Mouse (Mus musculus): ENCODE measurements around the gene Slc43a2. TPM values are rescaled to one million over a fixed set of nuclear protein-coding genes. Genes with fewer than 3 reads are reported as not detected.

Slc43a2 gene
- 5.5 and 7.5 TPM in 2 replicates for polyA plus RNA-seq (2014; fragmentation: Nextera tagmentation; extraction: Ambion mirVana)

- no peaks in the 10 kb centered on the region for H3K36me3 ChIP-seq (ENCODE audit: control insufficient read depth, insufficient read depth, low read length)
- peak within 1 kb of the TSS; percentile 70 for H3K4me3 ChIP-seq (ENCODE audit: low read depth, low read length)
- H3K9me3 ChIP-seq (ENCODE audit: control insufficient read depth, low read length), result no peaks in the 10 kb centered on the region
- DNase-seq (ENCODE audit: low spot score) (peak; percentile 99), ATAC-seq (replicated peaks; ENCODE audit: low FRiP score) (peak; percentile 94)
- H3K27me3 ChIP-seq (ENCODE audit: control insufficient read depth, insufficient read depth, low read length), result no peaks in the 10 kb centered on the region
- peak within 1 kb of the TSS; percentile 75 for H3K9ac ChIP-seq (ENCODE audit: low read length)
- H3K4me2 ChIP-seq (ENCODE audit: low read depth, low read length, severe bottlenecking), result peak within 1 kb of the TSS; percentile 100
- under 1% methylated on average over 62 of the region's 62 CpGs for WGBS
- peak within 1 kb of the TSS; percentile 95 for H3K27ac ChIP-seq (ENCODE audit: low read depth, low read length)
- peaks cover 2% of the 10 kb centered on the region; the same call in 1 of the 2 replicates for H3K4me1 ChIP-seq (replicated peaks; ENCODE audit: control insufficient read depth, insufficient read depth, low read length)
These were observed at the start of gene Slc43a2 for GRCm38 (mm10) chr11:75531469-75532242. Slc43a2 (plus strand) TSS chr11:75531694.

GRCm38 (mm10) chr11:75486192-75486591 is 45.3 kb upstream of the Slc43a2 start:
- H3K4me1 ChIP-seq (replicated peaks; ENCODE audit: control insufficient read depth, insufficient read depth, low read length), result peaks cover 5% of the 10 kb centered on the region
- H3K36me3 ChIP-seq (ENCODE audit: control insufficient read depth, insufficient read depth, low read length), result peaks cover 13% of the 10 kb centered on the region; the same call in 1 of the 2 replicates
- WGBS, result 24% methylated on average over 3 of the region's 3 CpGs
- no peak overlapping the region for H3K27ac ChIP-seq (ENCODE audit: low read depth, low read length)
- ATAC-seq (replicated peaks; ENCODE audit: low FRiP score) (peak; percentile 29), DNase-seq (ENCODE audit: low spot score) (no peak)
- peak overlapping the region; percentile 15; the same call in 1 of the 2 replicates for H3K4me2 ChIP-seq (ENCODE audit: low read depth, low read length, severe bottlenecking)
- H3K27me3 ChIP-seq (ENCODE audit: control insufficient read depth, insufficient read depth, low read length), result no peaks in the 10 kb centered on the region
- H3K4me3 ChIP-seq (ENCODE audit: low read depth, low read length), result peak overlapping the region; percentile 100; the same call in 1 of the 2 replicates
- no peaks in the 10 kb centered on the region for H3K9me3 ChIP-seq (ENCODE audit: control insufficient read depth, low read length)
- no peak overlapping the region for H3K9ac ChIP-seq (ENCODE audit: low read length)

GRCm38 (mm10) chr11:75486601-75487285 is 44.8 kb upstream of the Slc43a2 start, which contains the start of gene Prpf8:
Prpf8 (plus strand) TSS chr11:75486816.
- H3K27me3 ChIP-seq (ENCODE audit: control insufficient read depth, insufficient read depth, low read length), result no peaks in the 10 kb centered on the region
- H3K4me1 ChIP-seq (replicated peaks; ENCODE audit: control insufficient read depth, insufficient read depth, low read length), result peaks cover 5% of the 10 kb centered on the region
- H3K27ac ChIP-seq (ENCODE audit: low read depth, low read length), result 0 out of 2 replicates have a peak within 1 kb of the TSS, but pooled peaks have one; percentile 18
- H3K9ac ChIP-seq (ENCODE audit: low read length), result peak within 1 kb of the TSS; percentile 97
- H3K4me2 ChIP-seq (ENCODE audit: low read depth, low read length, severe bottlenecking), result peak within 1 kb of the TSS; percentile 94
- DNase-seq (ENCODE audit: low spot score) (peak; percentile 96), ATAC-seq (replicated peaks; ENCODE audit: low FRiP score) (peak; percentile 100)
- under 1% methylated on average over 52 of the region's 52 CpGs for WGBS
- peaks cover 19% of the 10 kb centered on the region for H3K36me3 ChIP-seq (ENCODE audit: control insufficient read depth, insufficient read depth, low read length)
- peak within 1 kb of the TSS; percentile 100 for H3K4me3 ChIP-seq (ENCODE audit: low read depth, low read length)
- H3K9me3 ChIP-seq (ENCODE audit: control insufficient read depth, low read length), result no peaks in the 10 kb centered on the region

- ATAC-seq (replicated peaks; ENCODE audit: low FRiP score) (no peak), DNase-seq (ENCODE audit: low spot score) (no peak)
- H3K4me3 ChIP-seq (ENCODE audit: low read depth, low read length), result peak overlapping the region; percentile 100
- H3K27ac ChIP-seq (ENCODE audit: low read depth, low read length), result no peak overlapping the region
- peaks cover 25% of the 10 kb centered on the region for H3K36me3 ChIP-seq (ENCODE audit: control insufficient read depth, insufficient read depth, low read length)
- no peaks in the 10 kb centered on the region for H3K9me3 ChIP-seq (ENCODE audit: control insufficient read depth, low read length)
- peak overlapping the region; percentile 97 for H3K9ac ChIP-seq (ENCODE audit: low read length)
- peak overlapping the region; percentile 94 for H3K4me2 ChIP-seq (ENCODE audit: low read depth, low read length, severe bottlenecking)
- WGBS, result 52% methylated on average over 6 of the region's 6 CpGs
- peaks cover 5% of the 10 kb centered on the region for H3K4me1 ChIP-seq (replicated peaks; ENCODE audit: control insufficient read depth, insufficient read depth, low read length)
- H3K27me3 ChIP-seq (ENCODE audit: control insufficient read depth, insufficient read depth, low read length), result no peaks in the 10 kb centered on the region
These were observed 44.0 kb upstream of the Slc43a2 start for GRCm38 (mm10) chr11:75487496-75487895.

- Histone ChIP-seq H3K27ac (ENCODE audit: low read depth, low read length) (no peak overlapping the region), H3K4me1 (replicated peaks; ENCODE audit: control insufficient read depth, insufficient read depth, low read length) (no peaks in the 10 kb centered on the region), H3K4me2 (ENCODE audit: low read depth, low read length, severe bottlenecking) (no peak overlapping the region), H3K9ac (ENCODE audit: low read length) (no peak overlapping the region), H3K4me3 (ENCODE audit: low read depth, low read length) (no peak overlapping the region), H3K36me3 (ENCODE audit: control insufficient read depth, insufficient read depth, low read length) (peaks cover 65% of the 10 kb centered on the region), H3K9me3 (ENCODE audit: control insufficient read depth, low read length) (no peaks in the 10 kb centered on the region), H3K27me3 (ENCODE audit: control insufficient read depth, insufficient read depth, low read length) (no peaks in the 10 kb centered on the region)
- WGBS, result 95% methylated on average over 10 of the region's 10 CpGs
- DNase-seq (ENCODE audit: low spot score) (no peak), ATAC-seq (replicated peaks; ENCODE audit: low FRiP score) (no peak)
These were observed 37.0 kb upstream of the Slc43a2 start for GRCm38 (mm10) chr11:75494296-75495049.

GRCm38 (mm10) chr11:75498126-75498525 is 33.4 kb upstream of the Slc43a2 start:
- WGBS, result 84% methylated on average over 1 of the region's 1 CpGs
- Histone ChIP-seq H3K27ac (ENCODE audit: low read depth, low read length) (no peak overlapping the region), H3K4me1 (replicated peaks; ENCODE audit: control insufficient read depth, insufficient read depth, low read length) (no peaks in the 10 kb centered on the region), H3K36me3 (ENCODE audit: control insufficient read depth, insufficient read depth, low read length) (peaks cover 67% of the 10 kb centered on the region), H3K9me3 (ENCODE audit: control insufficient read depth, low read length) (no peaks in the 10 kb centered on the region), H3K4me2 (ENCODE audit: low read depth, low read length, severe bottlenecking) (no peak overlapping the region), H3K4me3 (ENCODE audit: low read depth, low read length) (no peak overlapping the region), H3K27me3 (ENCODE audit: control insufficient read depth, insufficient read depth, low read length) (no peaks in the 10 kb centered on the region), H3K9ac (ENCODE audit: low read length) (no peak overlapping the region)
- ATAC-seq (replicated peaks; ENCODE audit: low FRiP score) (no peak), DNase-seq (ENCODE audit: low spot score) (no peak)

- Histone ChIP-seq H3K4me1 (replicated peaks; ENCODE audit: control insufficient read depth, insufficient read depth, low read length) (peaks cover 6% of the 10 kb centered on the region; the same call in 1 of the 2 replicates), H3K9ac (ENCODE audit: low read length) (no peak overlapping the region)
These were observed 23.3 kb upstream of the Slc43a2 start for GRCm38 (mm10) chr11:75508162-75508561.

GRCm38 (mm10) chr11:75508904-75509303 is 22.6 kb upstream of the Slc43a2 start:
- no peaks in the 10 kb centered on the region for H3K9me3 ChIP-seq (ENCODE audit: control insufficient read depth, low read length)
- H3K36me3 ChIP-seq (ENCODE audit: control insufficient read depth, insufficient read depth, low read length), result peaks cover 17% of the 10 kb centered on the region
- 84% methylated on average over 8 of the region's 8 CpGs for WGBS

More at GRCm38 (mm10) chr11:75508162-75508561, 23.3 kb upstream of the Slc43a2 start:
- no peak for DNase-seq (ENCODE audit: low spot score)
- no peaks in the 10 kb centered on the region for H3K9me3 ChIP-seq (ENCODE audit: control insufficient read depth, low read length)
- no peak for ATAC-seq (replicated peaks; ENCODE audit: low FRiP score)
- H3K36me3 ChIP-seq (ENCODE audit: control insufficient read depth, insufficient read depth, low read length), result peaks cover 21% of the 10 kb centered on the region
- 98% methylated on average over 4 of the region's 4 CpGs for WGBS
- H3K27me3 ChIP-seq (ENCODE audit: control insufficient read depth, insufficient read depth, low read length), result no peaks in the 10 kb centered on the region
- H3K4me3 ChIP-seq (ENCODE audit: low read depth, low read length), result no peak overlapping the region
- no peak overlapping the region for H3K27ac ChIP-seq (ENCODE audit: low read depth, low read length)
- H3K4me2 ChIP-seq (ENCODE audit: low read depth, low read length, severe bottlenecking), result no peak overlapping the region

More at GRCm38 (mm10) chr11:75508904-75509303, 22.6 kb upstream of the Slc43a2 start:
- Histone ChIP-seq H3K4me2 (ENCODE audit: low read depth, low read length, severe bottlenecking) (no peak overlapping the region), H3K9ac (ENCODE audit: low read length) (no peak overlapping the region), H3K27me3 (ENCODE audit: control insufficient read depth, insufficient read depth, low read length) (no peaks in the 10 kb centered on the region), H3K27ac (ENCODE audit: low read depth, low read length) (no peak overlapping the region), H3K4me1 (replicated peaks; ENCODE audit: control insufficient read depth, insufficient read depth, low read length) (peaks cover 6% of the 10 kb centered on the region; the same call in 1 of the 2 replicates), H3K4me3 (ENCODE audit: low read depth, low read length) (no peak overlapping the region)
- DNase-seq (ENCODE audit: low spot score), result no peak
- no peak for ATAC-seq (replicated peaks; ENCODE audit: low FRiP score)

Data from forebrain, embryonic 11.5 days (tissue).